Mouse (Mus musculus) spleen, adult 2 months (tissue): ENCODE data around the gene Slc16a10. TPM values are rescaled to one million over a fixed set of nuclear protein-coding genes. Genes with fewer than 3 reads are reported as not detected.

Source experiments
- DNase-seq, 2 experiments: peaks; one replicate each; pipeline versions ENCODE4 v3.0.0 to v3.0.0-alpha.2; 2012 to 2021; ENCODE audit warnings: low spot score in 2 of 2, low read depth in 1 of 2
- H3K27ac ChIP-seq: fragments of 200-500 bp; 2 replicates; pipeline ENCODE4 v1.5.1; 2012; ENCODE audit warnings: low read length, inconsistent platforms; ENCODE audit not compliant: insufficient read depth
- H3K27me3 ChIP-seq: fragments of 200-500 bp; 2 replicates; pipeline ENCODE4 v1.6.1; 2012; ENCODE audit warnings: mild to moderate bottlenecking, moderate library complexity, low read length, inconsistent platforms; ENCODE audit not compliant: control insufficient read depth, insufficient read depth
- H3K36me3 ChIP-seq: fragments of 200-500 bp; 2 replicates; pipeline ENCODE4 v1.6.1; 2012; ENCODE audit warnings: mild to moderate bottlenecking, low read length, inconsistent platforms; ENCODE audit not compliant: control insufficient read depth, insufficient read depth
- H3K4me1 ChIP-seq: fragments of 200-500 bp; 2 replicates; pipeline ENCODE4 v1.6.1; 2011; ENCODE audit warnings: inconsistent platforms; ENCODE audit not compliant: control insufficient read depth, insufficient read depth, insufficient read length
- H3K4me3 ChIP-seq: fragments of 200-500 bp; 2 replicates; pipeline ENCODE4 v1.5.1; 2011; ENCODE audit warnings: mild to moderate bottlenecking, inconsistent platforms; ENCODE audit not compliant: insufficient read depth, insufficient read length; ENCODE audit errors: extremely low read depth
- CTCF ChIP-seq: fragments of 200-500 bp; IDR thresholded peaks from 2 replicates; pipeline ENCODE4 v1.5.1; 2011; ENCODE audit warnings: mild to moderate bottlenecking, inconsistent platforms; ENCODE audit not compliant: insufficient read depth, insufficient read length, insufficient replicate concordance; ENCODE audit errors: extremely low read depth
- POLR2A ChIP-seq: fragments of 200-500 bp; IDR thresholded peaks from 2 replicates; pipeline ENCODE4 v1.6.1; 2011; ENCODE audit warnings: low read depth, low read length, inconsistent platforms
- WGBS: fragments of 180-500 bp; shearing (Covaris S2); methylation state at CpG from one replicate; pipeline ENCODE4 v1.1.7; 2018; 5-methylcytosine and 5-hydroxymethylcytosine counted together
- polyA plus RNA-seq: library from polyadenylated mRNA; depleted of rRNA; stranded (reverse); fragments of >200 nt; gene quantifications from 2 replicates; pipeline ENCODE4 v1.2.3, GENCODE M21; 2012

Gene Slc16a10
- polyA plus RNA-seq, 1 experiment = 36.9 TPM

DNA sequence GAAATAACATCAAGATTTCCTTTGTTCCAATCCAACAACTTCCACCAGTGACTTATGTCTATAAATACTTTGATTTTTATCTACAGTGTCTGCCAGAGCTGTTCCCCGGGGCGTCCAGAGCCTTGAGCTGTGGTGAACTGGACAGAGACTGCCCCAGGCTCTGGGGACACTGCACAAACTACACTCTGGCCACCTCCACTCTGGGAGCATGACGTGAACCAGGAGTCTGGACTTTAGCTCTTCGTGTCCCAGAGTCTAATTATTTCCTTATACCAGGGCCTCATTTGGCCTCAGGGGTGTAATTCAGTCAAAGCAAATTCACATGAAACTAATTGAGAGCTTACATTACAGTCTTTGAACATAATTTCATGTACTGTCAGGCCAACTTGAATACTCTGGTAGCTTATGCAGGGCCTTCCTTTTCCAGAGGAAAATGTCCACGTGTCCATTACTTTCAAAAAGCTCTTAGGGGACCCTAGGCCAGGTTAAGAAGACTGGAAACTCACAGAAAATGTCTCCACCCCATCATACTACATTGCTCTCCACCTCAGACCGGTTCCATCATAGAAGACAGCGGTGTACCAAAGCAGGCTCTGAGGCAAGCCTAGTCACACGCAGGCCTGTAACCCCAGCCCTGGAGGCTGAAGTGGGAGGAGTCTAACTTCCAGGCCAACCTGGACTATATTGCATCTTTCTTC is 9.9 kb upstream of the Slc16a10 start:
- no peak for DNase-seq
- Histone ChIP-seq H3K27me3 (no peaks in the 10 kb centered on the region), H3K36me3 (no peaks in the 10 kb centered on the region), H3K27ac (no peak overlapping the region), H3K4me3 (no peak overlapping the region), H3K4me1 (no peaks in the 10 kb centered on the region)
- WGBS = 79% methylated on average over 8 of the region's 8 CpGs
- TF ChIP-seq CTCF (no peak), POLR2A (no peak)

DNA sequence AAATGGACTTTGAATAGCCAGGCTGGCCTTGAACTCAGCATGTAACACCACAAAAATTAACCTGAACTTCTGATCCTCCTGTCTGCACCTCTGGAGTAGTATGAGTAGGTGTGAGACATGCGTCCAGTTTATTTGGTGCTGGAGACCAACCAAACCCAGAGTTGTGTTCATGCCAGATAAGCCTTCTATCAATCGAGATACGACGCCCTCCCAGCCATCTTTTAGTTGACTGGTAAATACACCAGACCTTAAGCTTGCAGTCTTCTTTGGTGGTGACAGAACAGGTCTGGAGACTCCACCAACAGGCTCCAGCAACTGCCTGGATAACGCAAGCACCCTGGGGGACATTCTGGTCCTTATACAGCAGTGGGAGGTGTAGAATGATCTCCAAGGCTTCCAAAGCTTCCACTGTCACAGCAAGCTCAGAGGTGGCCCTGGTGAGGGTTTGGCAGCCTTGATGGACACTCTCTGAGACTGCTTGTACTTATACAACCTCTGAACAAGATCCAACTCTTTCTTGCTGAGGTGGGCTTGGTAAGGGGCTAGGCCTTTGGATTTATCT is 7.6 kb upstream of the Slc16a10 start:
- WGBS = 87% methylated on average over 5 of the region's 5 CpGs

DNA sequence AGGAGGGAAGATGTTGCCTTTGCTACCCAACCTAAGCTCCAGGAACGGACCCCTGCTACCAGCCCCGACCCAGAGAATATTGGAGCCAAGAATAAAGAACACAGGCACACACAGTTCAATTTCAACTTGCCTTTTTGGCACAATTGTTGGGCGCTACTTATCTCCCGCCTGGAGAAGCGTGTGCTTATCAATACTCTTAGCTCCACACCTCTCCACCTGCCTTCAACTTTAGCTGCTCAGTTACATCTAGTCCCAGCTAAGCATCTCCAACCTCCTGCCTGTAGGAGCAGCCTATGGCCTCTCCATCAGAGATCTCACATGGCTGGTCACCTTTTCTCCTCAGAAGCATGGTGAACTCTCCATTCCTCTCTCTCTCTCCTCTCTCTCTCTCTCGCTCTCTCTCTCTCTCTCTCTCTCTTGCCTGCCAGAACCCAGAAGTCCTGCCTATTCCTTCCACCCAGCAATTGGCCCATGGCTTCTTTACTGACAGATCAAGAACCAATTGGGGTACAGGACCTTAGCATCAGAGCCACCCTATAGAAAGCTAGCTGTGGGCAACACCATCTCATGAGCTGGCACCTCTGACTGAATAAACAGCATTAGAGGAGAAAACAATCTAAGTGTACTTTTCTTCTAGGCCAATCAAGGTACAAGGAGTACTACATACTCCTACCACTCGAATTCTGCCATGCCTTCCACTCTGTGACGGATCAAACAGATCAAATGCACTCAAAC is 5.4 kb upstream of the Slc16a10 start:
- Histone ChIP-seq H3K4me3 (no peak overlapping the region), H3K4me1 (no peaks in the 10 kb centered on the region), H3K36me3 (no peaks in the 10 kb centered on the region), H3K27ac (no peak overlapping the region), H3K27me3 (no peaks in the 10 kb centered on the region)
- TF ChIP-seq POLR2A (no peak), CTCF (no peak)
- WGBS = 84% methylated on average over 8 of the region's 8 CpGs
- DNase-seq = no peak

More for the DNA sequence above, 7.6 kb upstream of the Slc16a10 start:
- no peak for TF ChIP-seq POLR2A
- TF ChIP-seq CTCF = no peak
- Histone ChIP-seq H3K4me3 (no peak overlapping the region), H3K4me1 (no peaks in the 10 kb centered on the region), H3K27me3 (no peaks in the 10 kb centered on the region), H3K27ac (peak overlapping the region; percentile 47; the same call in 1 of the 2 replicates), H3K36me3 (no peaks in the 10 kb centered on the region)
- no peak for DNase-seq

DNA sequence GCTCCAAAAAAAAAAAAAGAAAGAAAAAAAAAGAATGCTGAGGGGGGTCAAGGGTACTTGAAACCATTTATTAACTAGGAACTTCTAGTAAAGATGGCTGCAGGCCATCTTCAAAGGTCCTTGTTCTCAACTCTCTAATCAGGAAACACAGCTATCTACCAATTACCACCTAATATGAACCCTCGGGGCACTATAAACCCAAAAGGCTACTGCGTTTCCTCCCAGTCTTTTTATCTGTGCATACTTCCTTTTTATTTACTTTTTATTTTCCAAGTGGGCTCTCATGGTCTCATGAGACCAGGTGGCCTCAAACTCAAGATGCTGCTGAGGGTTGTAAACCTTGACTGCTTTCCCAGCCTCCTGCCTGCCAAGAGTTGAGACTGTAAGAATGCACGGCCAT is 4.4 kb upstream of the Slc16a10 start:
- Histone ChIP-seq H3K27me3 (no peaks in the 10 kb centered on the region), H3K36me3 (no peaks in the 10 kb centered on the region), H3K27ac (no peak overlapping the region), H3K4me3 (no peak overlapping the region), H3K4me1 (no peaks in the 10 kb centered on the region)
- 39% methylated on average over 3 of the region's 3 CpGs for WGBS
- TF ChIP-seq POLR2A = no peak
- no peak for TF ChIP-seq CTCF
- DNase-seq = no peak

DNA sequence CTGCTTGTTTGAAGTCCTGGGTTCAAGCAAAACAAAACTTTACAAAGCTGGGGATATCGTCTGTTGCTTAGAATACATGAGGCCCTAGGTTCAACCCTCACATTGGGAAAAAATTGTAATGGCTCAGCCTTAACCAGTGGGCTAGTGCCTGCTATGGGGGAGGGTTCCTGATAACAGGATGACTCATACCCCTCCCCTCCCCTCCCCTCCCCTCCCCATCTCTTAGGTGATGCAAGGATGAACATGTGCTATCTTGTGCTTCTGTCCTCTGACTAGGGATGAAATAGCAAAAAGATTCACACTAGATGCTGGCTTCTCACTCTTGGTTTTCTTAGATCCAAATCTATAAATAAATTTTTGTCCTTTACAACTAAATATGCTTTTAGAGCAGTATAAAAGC is 2.8 kb upstream of the Slc16a10 start:
- no peak overlapping the region for H3K4me3 ChIP-seq
- no peak for TF ChIP-seq POLR2A
- TF ChIP-seq CTCF = no peak
- peaks cover 3% of the 10 kb centered on the region; the same call in 1 of the 2 replicates for H3K4me1 ChIP-seq
- H3K27ac ChIP-seq = no peak overlapping the region
- no peak for DNase-seq
- no peaks in the 10 kb centered on the region for H3K36me3 ChIP-seq
- 91% methylated on average over 1 of the region's 1 CpGs for WGBS
- H3K27me3 ChIP-seq = no peaks in the 10 kb centered on the region

DNA sequence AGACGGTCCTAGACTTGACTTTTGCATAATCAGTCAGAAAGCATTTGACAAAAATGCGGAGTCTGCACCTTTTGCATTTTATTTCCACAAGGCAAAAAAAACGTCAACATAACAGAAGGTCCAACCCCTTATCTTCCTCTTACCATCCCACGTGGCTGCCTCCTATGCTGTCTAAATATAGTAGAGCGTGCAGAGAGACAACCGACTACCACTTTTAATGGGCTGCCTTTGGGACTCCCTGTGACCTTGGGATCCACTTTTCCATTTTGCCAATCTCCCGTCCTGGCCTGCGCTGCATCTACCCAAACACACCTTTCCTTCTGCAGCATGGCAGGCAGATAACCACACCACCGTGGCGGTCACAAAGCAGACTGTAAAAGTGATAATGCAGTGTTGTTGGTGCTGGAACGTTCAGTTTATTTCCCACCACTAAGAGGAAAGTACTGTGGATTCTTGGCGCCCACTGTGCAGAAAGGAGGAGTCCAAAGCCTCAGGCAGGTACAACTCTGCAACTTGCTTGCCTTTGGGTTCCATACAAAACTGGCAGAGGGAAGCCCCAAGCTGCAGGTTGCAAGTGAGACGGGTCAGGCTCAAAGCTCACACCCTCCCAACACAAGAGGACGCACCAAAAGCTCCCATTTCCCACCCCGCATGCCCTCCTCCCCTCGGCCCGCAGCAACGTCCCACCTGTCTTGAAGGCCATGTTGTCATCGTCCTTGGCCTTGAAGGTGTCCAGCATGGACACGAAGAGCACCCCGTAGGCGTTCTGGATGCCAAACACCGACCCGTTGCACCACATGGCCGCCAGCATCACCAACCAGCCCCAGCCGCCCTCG is 824 bp downstream of the Slc16a10 start:
- peak overlapping the region; percentile 62 for H3K4me3 ChIP-seq
- H3K36me3 ChIP-seq = no peaks in the 10 kb centered on the region
- TF ChIP-seq POLR2A (no peak), CTCF (no peak)
- H3K27ac ChIP-seq = peak overlapping the region; percentile 12; the same call in 1 of the 2 replicates
- peaks cover 3% of the 10 kb centered on the region; the same call in 1 of the 2 replicates for H3K4me1 ChIP-seq
- 3% methylated on average over 27 of the region's 27 CpGs for WGBS
- no peak for DNase-seq
- H3K27me3 ChIP-seq = no peaks in the 10 kb centered on the region
